Mouse (Mus musculus) thymus, postnatal 4 days (tissue): ENCODE data around the gene Zfp738.
A peak's percentile ranks its signal among the peaks of the same experiment; 100 is the strongest.
"Not testable (repeated sequence)": the region's sequence is repeated elsewhere in the genome, so short reads cannot be mapped to it uniquely, and the experiment has no call there.

Experiments used
- DNase-seq: peaks from one replicate; pipeline ENCODE4 v3.0.0; 2021

Gene Zfp738

GRCm38 (mm10) chr13:67686971-67687370 is at the start of gene Zfp738:
Gene Zfp738 (minus strand): TSS chr13:67687071.
- DNase-seq = no peak

DNA sequence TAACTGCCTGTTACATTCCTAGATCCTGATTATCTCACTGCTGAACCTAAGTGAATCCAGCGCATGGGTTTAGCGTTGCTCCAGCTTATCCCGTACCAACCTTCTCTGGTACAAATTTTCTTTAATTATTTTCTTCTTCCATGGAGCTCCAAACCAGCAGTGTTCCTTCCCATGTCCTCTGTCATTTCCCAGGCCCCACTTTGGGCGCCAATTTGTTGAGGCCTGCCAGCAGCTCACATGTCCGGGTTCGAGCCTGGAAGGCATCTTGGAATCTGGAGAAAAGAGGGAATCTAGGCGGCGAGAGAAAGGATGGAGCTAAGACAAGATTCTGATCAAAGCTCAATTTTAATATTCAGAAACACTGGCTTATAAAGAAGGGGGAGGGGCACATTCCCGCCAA is 47.5 kb upstream of the Zfp738 start:
- not testable (repeated sequence) for DNase-seq

GRCm38 (mm10) chr13:67729441-67729840 is 42.6 kb upstream of the Zfp738 start:
- DNase-seq = peak; percentile 43

DNA sequence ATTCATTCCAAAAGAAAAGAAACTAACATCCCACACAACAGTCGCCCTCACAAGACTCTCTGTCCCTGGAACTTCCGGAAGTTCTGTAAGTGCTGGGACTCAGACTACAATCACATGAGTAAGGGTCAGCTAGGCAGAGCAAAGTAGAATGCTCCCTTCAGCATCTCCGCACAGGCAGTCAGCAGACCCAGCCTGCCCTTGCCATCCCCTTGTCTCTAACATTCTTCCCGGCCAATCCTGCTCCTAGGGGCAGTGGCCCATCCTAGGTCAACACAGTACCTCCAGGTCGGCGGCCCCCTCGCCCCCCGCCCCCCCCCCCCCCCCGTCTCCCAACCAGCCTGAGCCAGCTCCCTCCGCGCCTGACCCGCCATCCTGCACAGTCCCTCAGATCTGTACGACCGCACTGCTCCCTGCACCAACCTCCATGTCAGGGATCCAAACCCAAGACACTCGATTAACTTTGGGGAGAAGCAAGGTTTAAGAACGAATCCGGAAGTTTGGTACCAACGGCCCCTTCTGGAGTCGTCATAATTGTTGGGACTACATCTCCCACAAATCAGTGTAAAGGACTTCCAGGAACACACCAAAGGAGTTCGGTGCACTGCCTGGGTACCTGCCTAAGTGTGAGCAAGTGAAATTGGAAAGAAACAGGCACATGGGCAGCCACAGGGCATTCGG is 41.9 kb upstream of the Zfp738 start, which contains the start of gene Zfp65:
Zfp65 (minus strand) TSS at position 533 of the 678 bp plus-strand sequence.
- DNase-seq = peak; percentile 41

GRCm38 (mm10) chr13:67728106-67728505 is 41.2 kb upstream of the Zfp738 start:
- no peak for DNase-seq

DNA sequence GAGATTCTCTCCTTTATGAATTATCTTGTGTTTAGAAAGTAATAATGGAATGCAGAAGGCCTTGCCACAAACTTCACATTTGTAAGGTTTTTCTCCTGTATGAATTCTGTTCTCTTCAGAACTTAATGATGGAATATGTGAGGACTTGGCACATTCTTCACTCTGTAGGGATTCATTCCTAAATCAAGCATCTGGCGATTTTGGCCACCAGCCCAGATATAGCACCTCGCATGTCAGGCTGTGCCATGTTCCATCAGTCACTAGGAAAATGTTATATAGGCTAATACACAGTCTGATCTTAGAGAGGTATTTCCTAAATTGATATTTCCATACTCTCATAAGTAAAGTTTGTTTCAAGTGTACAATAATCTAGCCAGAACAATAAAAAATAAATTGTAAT is 38.5 kb upstream of the Zfp738 start:
- not testable (repeated sequence) for DNase-seq

DNA sequence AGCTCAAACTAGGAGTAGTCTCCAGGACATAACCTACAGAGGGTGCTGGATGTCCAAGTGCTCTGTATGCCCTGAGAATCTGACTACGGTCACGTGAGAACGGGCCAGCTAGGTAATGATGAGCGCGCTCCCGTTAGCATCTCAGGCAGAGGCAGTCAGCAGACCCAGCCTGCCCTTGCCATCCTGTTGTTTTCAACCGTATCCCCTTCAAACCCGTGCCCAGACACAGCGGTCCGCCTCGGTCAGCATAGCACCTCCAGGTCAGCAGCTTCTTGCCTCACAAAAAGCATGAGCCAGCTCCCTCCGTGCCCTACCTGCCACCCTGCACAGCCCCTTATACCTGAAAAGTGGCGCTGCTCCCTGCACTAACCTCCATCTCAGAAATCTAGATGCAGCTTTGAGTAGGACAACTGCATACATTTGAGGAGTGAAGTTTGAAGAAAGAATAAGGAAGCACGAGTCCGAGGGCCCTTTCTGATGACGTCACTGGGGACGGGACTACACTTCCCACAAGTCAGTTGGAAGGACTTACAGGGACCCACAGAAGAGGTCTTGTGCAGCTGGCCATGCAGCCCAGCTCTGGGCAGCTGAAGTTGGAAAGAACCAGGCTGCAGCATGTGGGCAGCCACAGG is 37.1 kb upstream of the Zfp738 start:
- peak; percentile 89 for DNase-seq

DNA sequence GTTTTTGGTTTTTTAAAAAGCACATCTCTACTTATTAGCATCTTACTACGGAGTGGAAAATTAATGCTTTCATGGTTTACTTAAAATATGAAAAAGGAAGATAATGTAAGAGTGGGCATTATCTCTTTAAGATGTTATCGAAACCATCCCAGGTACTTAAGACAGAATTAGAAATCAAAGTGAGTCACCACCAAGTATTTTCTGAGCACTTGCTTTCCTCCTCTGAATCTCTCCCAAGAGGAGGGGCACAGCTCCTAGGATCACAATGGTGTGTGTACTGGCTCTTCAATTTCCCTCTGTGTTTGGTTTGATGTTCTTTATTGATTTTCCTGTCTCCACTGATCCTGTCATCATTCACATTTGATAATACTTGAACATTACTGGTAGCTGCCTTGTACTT is 3.0 kb downstream of the Zfp738 start:
- not testable (repeated sequence) for DNase-seq

- DNase-seq = peak; percentile 80
Measured at GRCm38 (mm10) chr13:67682959-67683735, 3.7 kb downstream of the Zfp738 start.

- DNase-seq = no peak
Measured at GRCm38 (mm10) chr13:67674902-67675301, 12.0 kb downstream of the Zfp738 start.

DNA sequence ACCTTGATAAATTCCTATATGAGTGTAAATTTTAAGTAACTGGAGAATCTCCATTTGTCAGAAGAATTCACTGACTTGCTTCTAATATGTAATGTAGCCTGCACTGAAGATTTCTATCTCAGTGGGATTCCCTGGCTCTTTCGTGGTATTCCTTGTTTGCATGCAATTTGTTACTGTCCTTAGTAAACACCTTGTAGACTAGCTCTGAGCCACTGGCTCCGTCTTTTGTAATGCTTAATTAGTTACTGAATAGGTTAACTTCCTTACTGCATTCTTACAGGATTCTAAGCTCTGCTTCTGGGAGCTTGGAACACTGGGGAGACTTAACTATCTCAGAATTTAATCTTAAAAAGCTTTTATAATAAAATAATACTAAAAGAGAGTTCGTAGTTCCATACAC is 34.4 kb downstream of the Zfp738 start:
- DNase-seq = no peak

GRCm38 (mm10) chr13:67637294-67638007 is 49.4 kb downstream of the Zfp738 start, which contains the start of the genes Gm49345 and Zfp729a:
Gene Gm49345 (minus strand): TSS chr13:67637769.
Gene Zfp729a (minus strand): TSS chr13:67637791.
- peak; percentile 81 for DNase-seq

DNA sequence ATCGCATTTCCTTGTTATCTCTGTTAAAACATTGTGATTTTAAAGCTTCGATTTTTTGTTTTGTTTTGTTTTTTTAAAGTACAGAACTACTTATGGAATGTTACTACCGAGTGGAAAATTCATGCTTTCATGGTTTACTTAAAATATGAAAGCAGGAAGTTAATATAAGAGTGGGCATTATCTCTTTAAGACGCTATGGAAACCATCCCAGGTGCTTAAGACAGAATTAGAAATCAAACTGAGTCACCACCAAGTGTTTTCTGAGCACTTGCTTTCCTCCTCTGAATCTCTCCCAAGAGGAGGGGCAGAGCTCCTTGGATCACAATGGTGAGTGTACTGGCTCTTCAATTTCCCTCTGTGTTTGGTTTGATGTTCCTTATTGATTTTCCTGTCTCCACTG is 76.8 kb downstream of the Zfp738 start:
- DNase-seq = no peak

DNA sequence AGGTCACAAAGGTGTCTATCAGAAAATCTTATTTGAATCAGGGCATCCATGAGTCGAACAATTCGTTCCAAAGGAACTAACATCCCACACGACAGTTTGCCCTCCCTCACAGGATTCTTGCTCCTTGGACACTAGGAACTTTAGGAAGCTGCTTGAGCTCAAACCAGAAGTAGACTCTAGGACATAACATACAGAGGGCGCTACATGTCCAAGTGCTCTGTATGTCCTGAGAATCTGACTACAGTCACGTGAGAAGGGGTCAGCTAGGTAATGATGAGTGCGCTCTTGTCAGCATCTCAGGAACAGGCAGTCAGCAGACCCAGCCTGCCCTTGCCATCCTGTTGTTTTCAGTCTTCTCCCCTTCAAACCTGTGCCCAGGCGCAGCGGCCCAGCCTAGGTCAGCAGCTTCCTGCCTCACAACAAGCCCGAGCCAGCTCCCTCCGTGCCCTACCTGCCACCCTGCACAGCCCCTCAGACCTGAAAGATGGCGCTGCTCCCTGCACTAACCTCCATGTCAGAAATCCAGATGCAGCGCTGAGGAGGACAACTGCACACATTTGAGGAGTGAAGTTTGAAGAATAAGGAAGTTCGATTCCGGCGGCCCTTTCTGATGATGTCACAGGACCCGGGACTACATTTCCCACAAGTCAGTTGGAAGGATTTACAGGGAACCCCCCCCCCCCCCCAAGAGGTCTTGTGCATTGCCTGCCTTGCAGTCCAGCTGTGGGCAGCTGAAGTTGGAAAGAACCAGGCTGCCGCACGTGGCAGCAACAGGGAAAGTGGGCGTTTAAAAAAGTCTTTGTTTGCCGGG is 77.6 kb downstream of the Zfp738 start, which contains the start of gene Zfp729b:
Zfp729b (minus strand) TSS at position 642 of the 811 bp plus-strand sequence.
- peak; percentile 93 for DNase-seq
